Mouse (Mus musculus): Measurements from ENCODE around the gene Hprt. TPM values are rescaled to one million over a fixed set of nuclear protein-coding genes. Genes with fewer than 3 reads are reported as not detected.

Hprt gene
- 61.6 TPM for total RNA-seq (2023)

DNA sequence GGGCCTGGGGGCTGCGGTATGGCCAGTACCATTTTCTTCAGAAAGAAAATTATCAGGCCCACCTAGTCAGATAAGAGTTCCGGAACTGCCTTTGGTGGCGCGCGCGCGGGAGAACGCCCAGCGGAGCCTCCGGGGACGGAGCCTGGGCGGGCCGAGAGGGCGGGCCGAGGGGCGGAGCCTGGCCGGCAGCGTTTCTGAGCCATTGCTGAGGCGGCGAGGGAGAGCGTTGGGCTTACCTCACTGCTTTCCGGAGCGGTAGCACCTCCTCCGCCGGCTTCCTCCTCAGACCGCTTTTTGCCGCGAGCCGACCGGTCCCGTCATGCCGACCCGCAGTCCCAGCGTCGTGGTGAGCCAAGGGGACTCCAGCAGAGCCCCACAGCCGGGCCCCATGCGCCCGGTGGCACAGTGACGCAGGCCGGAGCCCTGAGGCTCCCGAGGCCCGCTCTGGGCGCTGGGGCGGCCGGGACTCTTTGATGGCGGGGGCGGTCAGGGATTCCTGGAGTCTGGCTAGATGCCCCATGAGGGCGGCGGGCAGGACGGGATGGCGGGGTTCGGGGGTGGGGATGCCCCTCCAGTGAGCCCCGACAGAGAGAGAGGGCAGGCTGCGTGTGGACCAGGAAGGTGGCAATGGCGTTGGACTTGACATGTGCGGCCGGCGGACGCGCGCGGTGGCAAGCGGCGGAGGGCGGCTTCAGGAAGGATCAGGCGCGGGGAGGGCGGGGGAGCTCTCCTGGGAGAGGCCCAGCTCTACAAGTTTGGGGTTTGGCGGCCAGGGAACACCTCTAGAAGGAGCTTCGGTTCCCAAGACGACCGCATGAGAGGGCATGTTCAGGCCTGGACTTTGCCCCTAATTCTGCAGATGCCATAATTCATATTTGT lies at the start of gene Hprt:
TSS of gene Hprt (plus strand) at position 233 of the 879 bp plus-strand sequence.

Other genes with a start within 250 kb of the Hprt start
- not detected for gene Ccdc160, start 196.9 kb upstream of the Hprt start, total RNA-seq (2023)
- gene Phf6, start 75.9 kb upstream of the Hprt start, total RNA-seq (2023) = 31.1 TPM